Mouse (Mus musculus): ENCODE results near the gene Hoxd10.

DNA sequence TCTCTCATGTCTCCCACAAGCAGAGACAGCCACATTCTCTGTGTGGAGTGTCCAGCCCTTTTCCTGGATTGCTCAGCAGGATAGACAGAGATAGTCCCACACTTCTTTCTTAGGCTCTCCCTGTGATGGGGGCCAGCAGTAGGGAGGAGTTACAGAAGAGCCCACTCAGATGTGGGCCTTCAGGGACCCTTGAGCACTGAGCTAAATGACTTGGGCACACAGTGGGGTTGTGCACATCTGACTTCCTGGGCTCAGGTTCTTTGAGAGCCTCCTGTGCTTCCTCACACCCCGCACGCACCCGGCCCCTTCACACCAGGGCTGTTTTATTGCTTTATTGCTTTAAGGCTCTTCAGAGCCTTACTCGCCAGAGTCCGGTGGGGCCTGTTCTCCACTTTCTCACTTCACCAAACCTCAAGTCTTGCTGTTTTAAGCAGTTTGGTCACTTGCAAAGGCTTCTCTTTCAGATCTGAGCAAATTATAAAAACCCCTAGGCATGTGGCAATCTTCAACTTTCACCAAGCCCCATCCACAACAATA lies 29.3 kb downstream of the Hoxd10 start:
- TF ChIP-seq POLR2A (IDR thresholded peaks at IDR 0.05; ENCODE audit: insufficient read depth, low read depth, low read length) (no peak), CTCF (IDR thresholded peaks at IDR 0.05) (no peak), EP300 (IDR thresholded peaks at IDR 0.05; ENCODE audit: insufficient read depth, low read depth, low read length) (no peak)

Data from heart, adult 2 months (tissue).